Mouse (Mus musculus) monocyte, adult 2 months (primary cell): ENCODE data around the gene Rrp1b.

Experiments
- DNase-seq, 2 experiments: peaks; one replicate each; pipeline ENCODE4 v3.0.0; 2022; ENCODE audit warnings: low spot score in 2 of 2, low read depth in 1 of 2

Gene Rrp1b

DNA sequence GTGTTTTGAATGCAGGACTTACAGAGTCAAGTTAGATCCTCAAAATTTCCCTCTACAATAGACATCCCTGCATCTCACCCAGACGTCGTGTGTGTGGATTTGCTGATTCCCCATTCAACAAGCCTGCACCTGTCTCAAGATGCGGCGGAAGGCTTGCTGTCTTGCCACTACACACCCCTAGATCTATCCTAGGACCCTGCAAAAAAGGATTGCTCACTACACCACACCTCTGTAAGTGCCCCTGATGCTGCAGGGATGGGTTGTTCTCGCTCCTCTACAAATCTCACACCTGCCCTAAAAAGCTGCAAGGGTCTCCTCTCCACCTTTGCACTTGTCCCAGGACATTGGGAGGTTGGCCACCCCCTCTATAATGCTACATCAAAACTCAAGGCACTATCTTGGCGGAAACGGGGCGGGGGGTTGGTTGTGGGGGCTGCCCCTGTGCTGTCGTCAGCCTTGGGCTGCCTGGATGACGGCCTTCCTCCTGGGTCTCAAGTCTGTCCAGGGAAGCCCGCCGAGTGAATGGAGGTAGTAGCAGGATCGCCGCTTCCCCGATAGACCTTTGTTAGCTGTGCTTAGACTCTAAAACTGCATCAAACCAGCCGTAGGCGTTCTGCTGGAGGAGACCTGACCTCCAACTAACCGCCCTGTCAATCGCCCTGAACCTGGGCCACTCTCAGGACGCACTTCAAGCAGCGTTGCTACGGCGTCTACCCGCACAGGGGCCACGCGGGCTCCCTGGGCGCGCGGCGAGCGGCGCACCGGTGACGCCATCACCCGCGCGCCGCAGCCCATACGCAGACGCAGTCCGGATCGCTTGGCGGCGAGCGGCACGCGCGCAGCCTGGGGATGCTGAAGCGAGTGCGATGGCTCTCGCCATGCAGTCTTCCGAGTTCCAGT lies at the start of gene Rrp1b, which contains the start of gene Hsf2bp:
Rrp1b (plus strand) TSS at position 492 of the 900 bp plus-strand sequence.
Hsf2bp (minus strand) TSS at position 741 of the 900 bp plus-strand sequence.
- peak in 1 of 2 experiments; percentile 58 for DNase-seq

GRCm38 (mm10) chr17:31986915-31987314 lies 49.0 kb upstream of the Rrp1b start:
- no peak for DNase-seq

- DNase-seq, result no peak
These were observed 46.9 kb upstream of the Rrp1b start for GRCm38 (mm10) chr17:31989035-31989434.

DNA sequence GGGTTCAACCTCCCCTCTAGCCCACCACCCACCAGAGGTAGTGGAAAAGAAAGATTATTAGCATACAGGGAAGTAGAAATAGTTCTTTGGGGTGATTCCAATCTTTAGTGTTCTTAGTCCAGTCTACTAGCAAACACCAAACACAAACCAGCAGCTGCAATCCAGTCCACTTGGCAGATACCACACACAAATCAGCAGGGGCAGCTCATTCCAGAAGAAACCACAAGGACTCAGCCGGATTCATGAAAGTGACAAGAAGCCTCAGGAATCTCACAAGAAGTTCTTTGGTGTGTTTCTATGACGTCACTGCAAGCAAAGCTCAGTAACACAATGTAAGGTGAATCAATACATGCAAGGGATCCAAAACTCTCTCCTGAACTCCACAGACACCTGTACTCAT lies 43.9 kb upstream of the Rrp1b start:
- DNase-seq, result no peak

- DNase-seq, result no peak
These were observed 42.5 kb upstream of the Rrp1b start for GRCm38 (mm10) chr17:31993354-31993753.

GRCm38 (mm10) chr17:31994132-31994531 lies 41.8 kb upstream of the Rrp1b start:
- no peak for DNase-seq

- no peak for DNase-seq
These were observed 40.1 kb upstream of the Rrp1b start for GRCm38 (mm10) chr17:31995784-31996183.

- DNase-seq, result no peak
These were observed 39.6 kb upstream of the Rrp1b start for GRCm38 (mm10) chr17:31996331-31996730.

GRCm38 (mm10) chr17:31998351-31998750 lies 37.5 kb upstream of the Rrp1b start:
- DNase-seq, result no peak

- DNase-seq, result no peak
These were observed 32.6 kb upstream of the Rrp1b start for GRCm38 (mm10) chr17:32003251-32003650.

DNA sequence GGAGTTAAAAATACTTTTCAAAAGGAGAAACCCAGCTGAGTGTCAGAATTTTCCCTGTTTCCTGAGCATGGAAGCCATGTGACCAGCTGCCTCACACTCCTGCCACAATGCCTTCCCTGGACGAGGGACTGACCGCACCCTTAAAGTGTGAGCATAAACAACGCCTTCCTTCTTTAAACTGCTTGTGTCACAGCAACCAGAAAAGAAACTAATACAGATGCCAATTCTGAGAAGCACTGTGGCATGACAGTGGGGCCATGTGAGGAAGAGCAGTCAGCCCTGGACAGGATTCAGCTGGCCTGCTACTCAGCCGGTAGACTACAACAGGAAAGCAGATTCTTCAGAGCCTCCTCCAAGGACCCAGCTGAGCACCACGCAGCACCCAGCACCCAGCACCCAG lies 29.1 kb upstream of the Rrp1b start:
- DNase-seq, result no peak

DNA sequence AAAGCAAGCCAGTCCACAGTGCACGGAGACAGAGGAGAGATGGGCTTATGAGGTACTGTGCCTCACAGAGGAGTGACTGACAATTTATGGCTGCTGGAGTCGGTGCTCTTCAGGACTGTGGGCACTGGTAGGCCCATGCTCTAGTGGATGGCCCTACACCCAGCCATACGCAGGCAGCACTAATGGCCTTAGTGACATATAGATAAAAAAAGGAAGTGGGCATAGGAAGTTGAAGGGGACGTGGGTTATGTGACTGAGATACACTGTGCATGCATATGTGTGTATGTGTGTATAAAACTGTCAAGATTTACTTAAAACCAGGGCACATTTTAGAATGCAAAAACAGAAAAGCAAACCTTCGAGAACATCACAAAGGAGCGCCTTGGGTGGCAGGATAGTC lies 24.2 kb upstream of the Rrp1b start:
- DNase-seq, result no peak

- no peak for DNase-seq
These were observed 23.6 kb upstream of the Rrp1b start for GRCm38 (mm10) chr17:32012254-32012653.

- DNase-seq, result no peak
These were observed 22.2 kb upstream of the Rrp1b start for GRCm38 (mm10) chr17:32013659-32014058.

DNA sequence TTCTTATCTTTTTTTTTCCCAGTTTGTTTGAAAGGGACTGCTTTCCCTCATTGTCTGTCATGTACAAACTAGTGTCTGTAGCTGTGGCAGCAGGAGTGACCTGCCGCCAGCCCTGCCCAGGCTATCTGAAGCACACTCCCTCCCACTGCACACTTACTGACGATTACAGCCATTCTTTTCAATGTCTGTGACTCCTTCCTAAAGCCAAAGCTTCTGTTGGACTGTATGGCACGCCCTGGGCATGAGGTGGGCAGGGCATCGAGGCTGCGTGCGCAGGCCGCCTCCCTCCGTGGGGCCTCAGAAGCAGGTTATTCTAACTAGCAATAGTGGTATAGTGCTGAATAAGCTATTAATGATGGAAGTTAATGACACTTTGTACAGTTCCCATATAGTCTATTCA lies 19.4 kb upstream of the Rrp1b start:
- DNase-seq, result no peak

- no peak for DNase-seq
These were observed 17.6 kb upstream of the Rrp1b start for GRCm38 (mm10) chr17:32018127-32018894.

DNA sequence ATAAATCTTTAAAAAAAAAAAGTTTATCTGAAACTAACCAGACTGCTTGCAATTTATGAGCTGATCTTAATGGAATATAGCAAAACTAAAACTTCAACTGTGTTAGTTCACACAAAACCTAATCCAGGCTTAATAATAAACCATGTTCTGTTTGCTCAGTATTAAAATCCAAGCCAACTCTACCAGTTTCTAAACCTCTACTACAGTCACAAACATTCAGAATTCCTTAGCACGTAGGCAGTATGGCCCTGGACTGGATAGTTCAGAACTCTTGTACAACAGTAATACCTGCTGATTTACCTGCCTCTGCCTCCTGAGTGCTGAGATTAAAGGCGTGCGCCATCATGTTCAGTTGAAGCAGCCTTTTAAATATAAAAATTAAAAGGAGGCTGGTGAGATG lies 13.9 kb upstream of the Rrp1b start:
- no peak for DNase-seq

DNA sequence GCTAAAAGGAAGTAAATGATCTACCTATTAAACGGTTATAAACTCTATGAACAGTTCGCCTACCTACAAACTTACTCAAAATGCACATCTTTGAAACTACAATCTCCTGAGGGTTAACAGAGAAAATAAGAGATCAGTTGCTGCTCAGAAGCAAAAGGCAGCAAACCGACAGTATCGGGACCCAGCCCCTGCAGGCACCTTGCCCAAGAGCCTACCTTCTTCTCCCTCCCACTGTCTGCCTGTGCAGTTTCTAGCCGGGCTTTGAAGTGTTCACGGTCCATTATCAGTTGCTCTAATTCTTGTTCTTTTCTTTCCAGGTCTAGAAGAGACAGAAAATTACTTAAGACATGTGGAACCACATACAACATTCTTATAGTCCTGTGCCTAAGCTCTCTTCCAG lies 13.3 kb upstream of the Rrp1b start:
- DNase-seq, result no peak

DNA sequence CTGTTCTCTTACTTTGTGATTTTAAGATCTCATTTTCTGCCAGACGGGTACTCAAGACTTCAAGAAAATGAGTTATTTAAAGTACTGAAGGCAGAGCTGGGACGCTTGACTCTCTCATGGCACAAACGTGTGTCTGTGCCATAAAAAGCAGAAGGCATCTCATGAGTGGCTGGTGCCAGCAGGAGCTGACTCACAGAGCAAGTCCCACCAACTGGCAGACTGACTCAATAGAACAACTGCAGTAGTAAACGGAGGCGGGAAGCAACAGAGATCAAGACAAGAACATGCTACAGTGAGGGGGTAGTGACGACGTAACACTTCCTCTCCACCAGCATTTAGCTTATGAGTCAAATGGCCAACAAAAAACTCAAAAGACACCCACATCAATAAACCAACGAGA lies 12.8 kb upstream of the Rrp1b start:
- DNase-seq, result no peak

DNA sequence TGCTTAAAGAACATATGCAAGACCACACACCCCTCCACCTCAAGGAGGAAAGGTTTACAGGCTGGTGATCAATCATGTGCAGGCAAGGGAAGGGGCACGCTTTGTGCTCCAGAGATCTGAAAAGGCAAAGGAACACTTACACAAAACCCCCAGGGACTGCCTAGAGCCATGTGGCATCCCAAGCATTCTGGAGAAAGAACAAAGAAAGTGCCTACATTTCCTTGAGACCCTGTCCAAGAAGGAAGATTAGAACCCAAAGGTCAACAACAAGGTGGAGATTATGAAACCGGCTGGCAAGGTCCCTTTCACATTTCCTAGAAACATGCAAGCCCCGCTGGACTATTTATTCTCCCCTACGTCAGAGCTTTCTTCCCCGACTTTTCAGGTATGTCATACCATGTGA lies 11.2 kb upstream of the Rrp1b start:
- DNase-seq, result no peak

DNA sequence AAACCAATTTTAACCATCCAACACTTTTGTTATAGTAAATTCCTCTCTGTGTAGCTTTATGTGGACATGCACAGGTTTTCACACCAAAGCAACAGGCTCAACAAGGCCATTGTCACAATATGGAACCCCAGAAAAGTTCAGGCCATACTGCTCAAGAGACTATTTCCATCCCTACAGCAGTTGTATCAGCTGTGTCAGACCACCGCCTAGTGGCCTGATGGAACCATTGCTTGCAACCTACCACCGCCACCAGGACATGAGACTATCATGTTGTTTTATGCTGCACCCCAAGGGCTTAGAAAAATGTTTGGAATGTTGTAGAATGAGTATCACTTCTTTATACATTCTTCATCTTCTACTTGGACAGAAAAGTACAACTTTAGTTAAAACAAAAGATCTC lies 10.5 kb upstream of the Rrp1b start:
- DNase-seq, result peak in 1 of 2 experiments; percentile 5

GRCm38 (mm10) chr17:32027666-32028065 lies 8.2 kb upstream of the Rrp1b start:
- DNase-seq, result no peak
